ENCODE assay signal across 8 mouse cellular contexts in the genomic region with DNA sequence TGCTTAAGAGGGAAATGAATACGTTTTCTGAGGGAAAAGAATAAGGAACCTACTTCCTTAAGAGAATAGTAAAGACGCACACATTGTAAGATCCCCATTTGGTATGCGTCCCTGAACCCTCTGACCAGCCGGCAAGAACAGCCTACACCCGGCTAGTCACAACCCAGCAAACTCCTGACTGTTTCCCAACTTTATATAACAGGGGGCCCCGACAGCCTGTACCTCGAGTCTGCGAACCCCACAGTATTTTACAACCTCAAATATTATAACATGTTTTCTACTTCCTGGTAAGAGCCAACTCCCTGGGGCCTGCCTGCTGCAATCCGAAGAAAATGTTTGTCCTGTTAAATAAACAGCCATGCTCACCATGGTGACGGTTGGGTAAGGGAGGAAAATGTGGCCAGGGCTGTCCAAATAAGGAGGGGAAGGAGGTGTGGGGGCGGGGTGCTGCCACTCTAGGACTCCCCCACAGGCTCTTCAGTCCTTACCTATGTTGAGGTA. TPM values are rescaled to one million over a fixed set of nuclear protein-coding genes. Genes with fewer than 3 reads are reported as not detected.
DNase-seq lines count a peak whose midpoint lies in the region; ATAC-seq lines count a peak whose summit lies in the region.

No protein-coding gene starts in this region.

- H3K27ac ChIP-seq in forebrain, embryonic 13.5 days = no peak overlapping the region; the same call in 1 of the 2 replicates
- H3K27ac ChIP-seq in macrophage = peak overlapping the region; percentile 38

- peak overlapping the region; percentile 22 for H3K4me2 ChIP-seq in forebrain, embryonic 13.5 days

- peaks cover 6% of the 10 kb centered on the region; the same call in 1 of the 2 replicates for H3K27me3 ChIP-seq in forebrain, embryonic 13.5 days

- no peaks in the 10 kb centered on the region for H3K79me2 ChIP-seq in macrophage (ENCODE audit: inconsistent target)

- peaks cover 46% of the 10 kb centered on the region for H3K4me1 ChIP-seq in forebrain, embryonic 13.5 days

- ATAC-seq in forebrain, embryonic 13.5 days = no peak
- peak; percentile 22 to 46 for ATAC-seq in hematopoietic stem cell, adult 5-6 weeks (replicated peaks in 1 of 2; ENCODE audit: insufficient read depth in 1 of 2, low FRiP score in 2 of 2, low TSS enrichment in 1 of 2, low read depth in 1 of 2, poor library complexity in 2 of 2, severe bottlenecking in 2 of 2)

- 46% methylated on average over 11 of the region's 11 CpGs for WGBS in forebrain, embryonic 13.5 days
- WGBS in macrophage (ENCODE audit: missing documents) = 12% methylated on average over 11 of the region's 11 CpGs

- no peaks in the 10 kb centered on the region for H3K9me3 ChIP-seq in forebrain, embryonic 13.5 days (replicated peaks)

- H3K36me3 ChIP-seq in forebrain, embryonic 13.5 days (ENCODE audit: poor library complexity, severe bottlenecking) = no peaks in the 10 kb centered on the region
- no peaks in the 10 kb centered on the region for H3K36me3 ChIP-seq in macrophage (ENCODE audit: inconsistent target)

- no peak overlapping the region for H3K4me3 ChIP-seq in forebrain, embryonic 13.5 days
- H3K4me3 ChIP-seq in macrophage (ENCODE audit: inconsistent target) = no peak overlapping the region

- H3K9ac ChIP-seq in forebrain, embryonic 13.5 days = peak overlapping the region; percentile 34; the same call in 1 of the 2 replicates

- peak; percentile 53 to 80 for DNase-seq in urinary bladder, adult 18-20 months (ENCODE audit: low spot score in 2 of 2)
- DNase-seq in urinary bladder, adult 2 months (ENCODE audit: low spot score) = no peak
- DNase-seq in layer of hippocampus, postnatal 10 days (ENCODE audit: low spot score in 2 of 2) = peak; percentile 38 to 47
- DNase-seq in right cerebral cortex, postnatal 4 days = peak; percentile 31
- DNase-seq in thymus, postnatal 36 days = no peak

RNA-seq across cellular contexts. Expression of gene Per2, which starts 2.8 kb away (rescaled TPM):
- polyA plus RNA-seq in urinary bladder, adult 2 months (2012; rRNA removed) = 32.2 and 32.9 TPM in 2 replicates
- polyA plus RNA-seq in forebrain, embryonic 13.5 days (2015; fragmentation: Nextera tagmentation; extraction: Ambion mirVana) = 2.6 and 3.8 TPM in 2 replicates
- 5.9 and 6.7 TPM in 2 replicates for total RNA-seq in hematopoietic stem cell, adult 5-6 weeks (2017)
- total RNA-seq in layer of hippocampus, postnatal 10 days (2021) = 10 to 100 TPM; 16.1 to 18.6 TPM
- 10 to 100 TPM in 2 of 26 experiments, 1 to 10 TPM in 22, under 1 TPM in 2; 0.29 to 16.5 (median 3.2) TPM for total RNA-seq in macrophage (2018; cell fraction: chromatin; rRNA removed)
- total RNA-seq in macrophage (2018; cell fraction: cytosol; rRNA removed) = 1 to 10 TPM in 11 of 26 experiments, under 1 TPM in 15; 0.14 to 2.2 (median 0.74) TPM
- total RNA-seq in macrophage (2018; cell fraction: nucleus; rRNA removed) = 1 to 10 TPM in 22 of 26 experiments, under 1 TPM in 4; 0.34 to 5.5 (median 2.0) TPM
- 0.40 to 0.49 TPM (median 0.47 TPM) in 3 replicates for polyA plus RNA-seq in macrophage (2018)

RNA-seq across cellular contexts. Expression of gene Traf3ip1, which starts 38.1 kb away (rescaled TPM):
- polyA plus RNA-seq in urinary bladder, adult 2 months (2012; rRNA removed) = 11.7 and 12.0 TPM in 2 replicates
- 9.9 and 11.2 TPM in 2 replicates for polyA plus RNA-seq in forebrain, embryonic 13.5 days (2015; fragmentation: Nextera tagmentation; extraction: Ambion mirVana)
- 6.9 and 7.8 TPM in 2 replicates for total RNA-seq in hematopoietic stem cell, adult 5-6 weeks (2017)
- 10 to 100 TPM; 12.9 to 14.9 TPM for total RNA-seq in layer of hippocampus, postnatal 10 days (2021)
- total RNA-seq in macrophage (2018; cell fraction: chromatin; rRNA removed) = 10 to 100 TPM in 12 of 26 experiments, 1 to 10 TPM in 13, under 1 TPM in 1; 0.66 to 16.9 (median 9.2) TPM
- 1 to 10 TPM in 24 of 26 experiments, under 1 TPM in 2; 0.76 to 3.6 (median 2.5) TPM for total RNA-seq in macrophage (2018; cell fraction: cytosol; rRNA removed)
- 10 to 100 TPM in 1 of 26 experiments, 1 to 10 TPM in 25; 1.6 to 12.5 (median 5.3) TPM for total RNA-seq in macrophage (2018; cell fraction: nucleus; rRNA removed)
- polyA plus RNA-seq in macrophage (2018) = 2.7 to 4.3 TPM (median 3.1 TPM) in 3 replicates

RNA-seq across cellular contexts. Expression of gene Hes6, which starts 42.5 kb away (rescaled TPM):
- 24.5 and 29.0 TPM in 2 replicates for polyA plus RNA-seq in urinary bladder, adult 2 months (2012; rRNA removed)
- 314 and 322 TPM in 2 replicates for polyA plus RNA-seq in forebrain, embryonic 13.5 days (2015; fragmentation: Nextera tagmentation; extraction: Ambion mirVana)
- total RNA-seq in hematopoietic stem cell, adult 5-6 weeks (2017) = 18.4 and 32.3 TPM in 2 replicates
- total RNA-seq in layer of hippocampus, postnatal 10 days (2021) = 10 to 100 TPM; 31.4 to 36.0 TPM
- total RNA-seq in macrophage (2018; cell fraction: chromatin; rRNA removed) = 10 to 100 TPM in 10 of 26 experiments, 1 to 10 TPM in 15, under 1 TPM in 1; 0.92 to 21.5 (median 8.0) TPM
- total RNA-seq in macrophage (2018; cell fraction: cytosol; rRNA removed) = 10 to 100 TPM; 10.5 to 25.3 (median 16.4) TPM
- 10 to 100 TPM in 13 of 26 experiments, 1 to 10 TPM in 13; 2.7 to 31.4 (median 10.4) TPM for total RNA-seq in macrophage (2018; cell fraction: nucleus; rRNA removed)
- polyA plus RNA-seq in macrophage (2018) = 10.1 to 23.1 TPM (median 15.9 TPM) in 3 replicates

RNA-seq across cellular contexts. Expression of gene Ilkap, which starts 57.7 kb away (rescaled TPM):
- polyA plus RNA-seq in urinary bladder, adult 2 months (2012; rRNA removed) = 80.1 and 82.9 TPM in 2 replicates
- 162 and 181 TPM in 2 replicates for polyA plus RNA-seq in forebrain, embryonic 13.5 days (2015; fragmentation: Nextera tagmentation; extraction: Ambion mirVana)
- 127 and 144 TPM in 2 replicates for total RNA-seq in hematopoietic stem cell, adult 5-6 weeks (2017)
- 10 to 100 TPM; 60.1 to 78.9 TPM for total RNA-seq in layer of hippocampus, postnatal 10 days (2021)
- 100 to 1,000 TPM; 139 to 469 (median 241) TPM for total RNA-seq in macrophage (2018; cell fraction: chromatin; rRNA removed)
- total RNA-seq in macrophage (2018; cell fraction: cytosol; rRNA removed) = 10 to 100 TPM; 21.5 to 36.4 (median 29.6) TPM
- total RNA-seq in macrophage (2018; cell fraction: nucleus; rRNA removed) = 100 to 1,000 TPM in 14 of 26 experiments, 10 to 100 TPM in 12; 63.9 to 206 (median 102) TPM
- polyA plus RNA-seq in macrophage (2018) = 31.1 to 39.6 TPM (median 37.3 TPM) in 3 replicates

Comparison
In these comparisons a context has a peak if more than half of its experiments do, and no peak if none do; other contexts are left out.
1. DNase-seq: peak in urinary bladder, adult 18-20 months (2 of 2), layer of hippocampus, postnatal 10 days (2 of 2) and right cerebral cortex, postnatal 4 days (single experiment); none in urinary bladder, adult 2 months (single experiment) and thymus, postnatal 36 days (0 of 2).
2. RNA of gene Hes6, which starts 42.5 kb away (polyA plus RNA-seq): 314 to 322 TPM in forebrain, embryonic 13.5 days; 24.5 to 29.0 TPM in urinary bladder, adult 2 months and 10.1 to 23.1 TPM in macrophage; every median in the first group is over 10 times any median in the second.